Mouse (Mus musculus): ENCODE data around the gene Nop2. TPM values are rescaled to one million over a fixed set of nuclear protein-coding genes. Genes with fewer than 3 reads are reported as not detected.

The Nop2 gene
- total RNA-seq, 2 experiments from 2014 or later, result 17.9 to 18.1 TPM

- Histone ChIP-seq H3K27ac (peak within 1 kb of the TSS; percentile 94), H3K4me3 (peak within 1 kb of the TSS; percentile 98)
- peak; percentile 94 for DNase-seq
- intact Hi-C loops (cut with DNase I), result loop anchor here (5.0 kb wide), 1 partner anchor 37 kb away; the partner anchor contains the start of gene Nop2
- TF ChIP-seq CTCF (IDR thresholded peaks at IDR 0.05), result no peak
Observed at GRCm38 (mm10) chr6:125095391-125096278, 36.1 kb upstream of the Nop2 start, which contains the start of gene Chd4. Chd4 (plus strand) TSS chr6:125095981.

- no peak for TF ChIP-seq CTCF (IDR thresholded peaks at IDR 0.05)
- DNase-seq, result no peak
- intact Hi-C loops (cut with DNase I), result loop anchor here (5.0 kb wide), 1 partner anchor 36 kb away; the partner anchor contains the start of gene Nop2
- H3K4me3 ChIP-seq, result peak overlapping the region; percentile 98
- H3K27ac ChIP-seq, result peak overlapping the region; percentile 94
Observed at GRCm38 (mm10) chr6:125096279-125096596, 35.5 kb upstream of the Nop2 start.

GRCm38 (mm10) chr6:125096597-125097345 is 34.9 kb upstream of the Nop2 start:
- Histone ChIP-seq H3K27ac (peak overlapping the region; percentile 94), H3K4me3 (peak overlapping the region; percentile 98)
- intact Hi-C loops (cut with DNase I), result loop anchor here (5.0 kb wide), 1 partner anchor 36 kb away; the partner anchor contains the start of gene Nop2
- peak; percentile 80 for DNase-seq
- no peak for TF ChIP-seq CTCF (IDR thresholded peaks at IDR 0.05)

- DNase-seq, result no peak
- Histone ChIP-seq H3K27ac (peak overlapping the region; percentile 94), H3K4me3 (peak overlapping the region; percentile 98)
- intact Hi-C loops (cut with DNase I), result loop anchor here (5.0 kb wide), 1 partner anchor 35 kb away; the partner anchor contains the start of gene Nop2
- TF ChIP-seq CTCF (IDR thresholded peaks at IDR 0.05), result no peak
Observed at GRCm38 (mm10) chr6:125097346-125097689, 34.4 kb upstream of the Nop2 start.

DNA sequence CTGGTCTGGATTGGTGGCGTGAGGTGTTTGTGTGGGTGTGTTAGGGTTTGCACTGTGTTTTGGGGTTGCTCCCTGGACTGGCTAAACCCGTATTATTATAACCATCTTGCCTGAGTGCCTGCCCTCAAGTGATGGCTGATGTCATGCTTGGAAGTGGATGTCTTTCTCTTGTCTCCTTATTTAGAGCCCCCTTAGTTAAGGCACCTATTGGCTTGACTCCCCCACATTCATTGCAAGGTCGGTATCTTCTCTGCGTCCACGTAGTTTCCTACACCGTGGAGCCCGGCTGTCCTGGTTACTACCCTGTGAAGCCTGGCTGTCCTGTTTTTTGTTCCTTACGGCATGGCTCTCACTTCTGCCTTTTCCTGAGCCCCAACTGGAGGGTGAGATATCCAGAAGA is 33.8 kb upstream of the Nop2 start:
- Histone ChIP-seq H3K4me3 (peak overlapping the region; percentile 98), H3K27ac (peak overlapping the region; percentile 94)
- intact Hi-C loops (cut with DNase I), result loop anchor here (5.0 kb wide), 1 partner anchor 34 kb away; the partner anchor contains the start of gene Nop2
- no peak for TF ChIP-seq CTCF (IDR thresholded peaks at IDR 0.05)
- DNase-seq, result no peak

GRCm38 (mm10) chr6:125098513-125098912 is 33.2 kb upstream of the Nop2 start:
- peak overlapping the region; percentile 94 for H3K27ac ChIP-seq
- DNase-seq, result no peak
- TF ChIP-seq CTCF (IDR thresholded peaks at IDR 0.05), result no peak
- peak overlapping the region; percentile 98 for H3K4me3 ChIP-seq
- intact Hi-C loops (cut with DNase I), result loop anchor here (5.0 kb wide), 1 partner anchor 34 kb away; the partner anchor contains the start of gene Nop2

DNA sequence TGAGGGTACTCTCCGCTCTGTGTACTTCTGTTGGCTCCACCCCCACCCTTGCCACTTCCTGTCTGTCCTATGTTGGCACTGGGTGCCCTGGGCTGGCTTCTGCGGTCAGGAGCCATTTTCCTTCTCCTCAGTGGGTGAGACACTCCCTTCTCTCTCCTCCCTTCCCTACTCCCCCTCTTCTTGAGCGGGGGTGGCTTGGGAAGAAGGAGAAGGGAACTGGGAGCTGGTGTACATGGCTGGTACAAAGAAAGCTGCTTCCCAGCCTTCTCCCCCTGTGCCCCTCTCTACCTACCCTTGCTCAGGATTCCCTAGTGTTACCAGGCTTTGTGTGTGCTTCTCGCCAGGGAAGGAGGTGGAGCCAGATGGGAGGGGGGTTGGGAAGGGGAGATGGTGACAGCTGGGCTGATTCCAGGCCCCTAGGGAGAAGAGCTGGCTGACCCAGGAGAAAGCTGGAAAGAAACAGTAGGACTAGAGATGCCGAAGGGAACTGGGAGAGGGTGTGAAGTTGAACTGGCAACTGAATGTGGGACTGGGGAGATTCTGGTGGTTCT is 32.2 kb upstream of the Nop2 start:
- intact Hi-C loops (cut with DNase I), result loop anchor here (5.0 kb wide), 1 partner anchor 33 kb away; the partner anchor contains the start of gene Nop2

DNA sequence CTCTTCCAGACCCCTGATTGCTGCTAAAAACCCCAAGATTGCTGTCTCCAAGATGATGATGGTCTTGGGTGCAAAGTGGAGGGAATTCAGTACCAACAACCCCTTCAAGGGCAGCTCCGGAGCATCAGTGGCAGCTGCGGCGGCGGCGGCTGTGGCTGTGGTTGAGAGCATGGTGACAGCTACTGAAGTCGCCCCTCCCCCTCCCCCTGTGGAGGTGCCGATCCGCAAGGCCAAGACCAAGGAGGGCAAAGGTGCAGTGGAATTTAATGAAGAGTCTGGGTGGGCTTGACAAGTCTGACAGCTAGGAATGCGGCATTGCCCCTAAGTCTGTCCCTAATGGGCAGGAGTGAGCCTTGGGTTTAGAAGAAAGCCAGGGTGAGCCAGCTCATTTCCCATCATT is 30.3 kb upstream of the Nop2 start:
- Histone ChIP-seq H3K4me3 (no peak overlapping the region), H3K27ac (no peak overlapping the region)
- intact Hi-C loops (cut with DNase I), result loop anchor here (5.0 kb wide), 1 partner anchor 76 kb away; no protein-coding TSS in a partner anchor
- no peak for TF ChIP-seq CTCF (IDR thresholded peaks at IDR 0.05)
- DNase-seq, result no peak

More for the DNA sequence above, 32.2 kb upstream of the Nop2 start:
- TF ChIP-seq CTCF (IDR thresholded peaks at IDR 0.05), result no peak
- peak; percentile 60 for DNase-seq
- peak overlapping the region; percentile 94 for H3K27ac ChIP-seq
- H3K4me3 ChIP-seq, result peak overlapping the region; percentile 98

DNA sequence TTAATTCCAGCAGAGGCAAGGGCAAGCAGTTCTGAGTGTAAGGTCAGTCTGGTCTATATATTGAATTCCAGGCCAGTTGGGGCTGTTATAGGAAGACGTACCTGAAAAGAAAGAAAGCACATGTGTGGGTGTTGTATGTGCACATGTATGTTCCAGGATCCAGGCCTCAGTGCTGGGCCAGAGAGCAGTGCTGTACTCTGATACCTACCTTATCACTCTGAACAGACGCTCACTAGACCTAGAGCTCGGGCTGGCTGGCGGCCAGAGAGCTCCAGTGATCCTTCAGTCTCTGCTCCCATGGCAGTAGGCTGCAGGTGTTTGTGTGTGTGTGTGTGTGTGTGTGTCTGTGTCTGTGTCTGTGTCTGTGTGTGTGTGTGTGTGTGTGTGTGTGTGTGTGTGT is 27.5 kb upstream of the Nop2 start:
- Histone ChIP-seq H3K27ac (no peak overlapping the region), H3K4me3 (no peak overlapping the region)
- intact Hi-C loops (cut with DNase I), result loop anchor here (5.0 kb wide), 1 partner anchor 73 kb away; no protein-coding TSS in a partner anchor
- TF ChIP-seq CTCF (IDR thresholded peaks at IDR 0.05), result no peak
- no peak for DNase-seq

DNA sequence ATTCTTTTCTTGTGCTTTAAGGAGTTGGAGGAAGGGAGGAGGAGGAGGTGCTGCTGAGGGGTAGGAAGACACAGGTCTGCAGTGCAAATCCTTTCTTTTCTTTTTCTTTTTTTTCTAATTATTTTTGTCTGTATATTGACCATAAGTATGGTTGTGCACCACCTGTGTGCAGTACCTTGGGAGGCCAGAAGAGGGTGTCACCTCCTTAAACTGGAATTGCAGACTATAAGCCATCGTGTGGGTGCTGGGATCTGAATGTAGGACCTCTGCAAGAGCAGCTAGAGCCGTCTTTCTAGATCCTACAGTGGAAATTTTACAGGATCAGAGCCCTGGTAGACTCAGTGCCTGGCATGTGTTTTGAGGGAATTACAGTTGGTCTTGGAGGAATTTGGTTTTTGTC is 24.0 kb upstream of the Nop2 start:
- Histone ChIP-seq H3K4me3 (no peak overlapping the region), H3K27ac (no peak overlapping the region)
- intact Hi-C loops (cut with DNase I), result no loop called here
- DNase-seq, result no peak
- peak; percentile 34 for TF ChIP-seq CTCF (IDR thresholded peaks at IDR 0.05)

DNA sequence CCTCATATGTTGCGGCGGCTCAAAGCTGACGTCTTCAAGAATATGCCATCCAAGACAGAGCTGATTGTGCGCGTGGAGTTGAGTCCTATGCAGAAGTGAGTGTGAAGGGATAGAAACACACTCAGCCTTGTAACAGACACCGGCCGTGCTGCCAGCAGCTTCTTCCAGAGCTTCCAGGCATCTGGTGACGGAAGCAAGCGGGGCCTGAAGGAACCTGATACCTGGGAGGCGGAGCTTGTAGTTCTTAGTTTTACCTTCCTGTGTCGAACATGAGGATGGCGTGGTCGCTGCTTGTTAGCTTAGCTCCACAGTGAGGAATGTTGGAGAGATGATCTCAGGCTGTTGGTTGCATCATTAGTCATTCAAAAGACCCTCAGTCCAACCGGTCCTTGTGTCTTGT is 22.3 kb upstream of the Nop2 start:
- no peak for TF ChIP-seq CTCF (IDR thresholded peaks at IDR 0.05)
- no peak for DNase-seq
- intact Hi-C loops (cut with DNase I), result no loop called here
- H3K4me3 ChIP-seq, result no peak overlapping the region
- H3K27ac ChIP-seq, result no peak overlapping the region

- DNase-seq, result peak; percentile 41
- Histone ChIP-seq H3K27ac (no peak overlapping the region), H3K4me3 (no peak overlapping the region)
- TF ChIP-seq CTCF (IDR thresholded peaks at IDR 0.05), result peak; percentile 48
- intact Hi-C loops (cut with DNase I), result no loop called here
Observed at GRCm38 (mm10) chr6:125110927-125111326, 20.8 kb upstream of the Nop2 start.
